Mouse (Mus musculus): Measurements from ENCODE around the gene Plcb1. TPM values are rescaled to one million over a fixed set of nuclear protein-coding genes. Genes with fewer than 3 reads are reported as not detected.

The Plcb1 gene
- polyA plus RNA-seq, 1 experiment from 2014 or later, result 11.7 TPM

- H3K4me3 ChIP-seq (ENCODE audit: low read depth, low read length), result no peak overlapping the region
- no peak overlapping the region for H3K27ac ChIP-seq (ENCODE audit: low read depth, low read length)
- H3K4me1 ChIP-seq (ENCODE audit: control insufficient read depth, insufficient read depth, low read length), result no peaks in the 10 kb centered on the region
- no peaks in the 10 kb centered on the region for H3K36me3 ChIP-seq (ENCODE audit: control insufficient read depth, insufficient read depth, low read length)
- ATAC-seq (ENCODE audit: insufficient read depth, low FRiP score, low TSS enrichment) (no peak), DNase-seq (ENCODE audit: low spot score) (no peak)
- WGBS, result 83% methylated on average over 3 of the region's 3 CpGs
- H3K9me3 ChIP-seq (ENCODE audit: control insufficient read depth, low read length), result no peaks in the 10 kb centered on the region
- H3K4me2 ChIP-seq (ENCODE audit: low read depth), result no peak overlapping the region
- H3K27me3 ChIP-seq (ENCODE audit: control insufficient read depth, insufficient read depth, low read length), result no peaks in the 10 kb centered on the region
- H3K9ac ChIP-seq (ENCODE audit: low read length), result no peak overlapping the region
Observed at GRCm38 (mm10) chr2:134846555-134846954, 60.7 kb downstream of the Plcb1 start.

DNA sequence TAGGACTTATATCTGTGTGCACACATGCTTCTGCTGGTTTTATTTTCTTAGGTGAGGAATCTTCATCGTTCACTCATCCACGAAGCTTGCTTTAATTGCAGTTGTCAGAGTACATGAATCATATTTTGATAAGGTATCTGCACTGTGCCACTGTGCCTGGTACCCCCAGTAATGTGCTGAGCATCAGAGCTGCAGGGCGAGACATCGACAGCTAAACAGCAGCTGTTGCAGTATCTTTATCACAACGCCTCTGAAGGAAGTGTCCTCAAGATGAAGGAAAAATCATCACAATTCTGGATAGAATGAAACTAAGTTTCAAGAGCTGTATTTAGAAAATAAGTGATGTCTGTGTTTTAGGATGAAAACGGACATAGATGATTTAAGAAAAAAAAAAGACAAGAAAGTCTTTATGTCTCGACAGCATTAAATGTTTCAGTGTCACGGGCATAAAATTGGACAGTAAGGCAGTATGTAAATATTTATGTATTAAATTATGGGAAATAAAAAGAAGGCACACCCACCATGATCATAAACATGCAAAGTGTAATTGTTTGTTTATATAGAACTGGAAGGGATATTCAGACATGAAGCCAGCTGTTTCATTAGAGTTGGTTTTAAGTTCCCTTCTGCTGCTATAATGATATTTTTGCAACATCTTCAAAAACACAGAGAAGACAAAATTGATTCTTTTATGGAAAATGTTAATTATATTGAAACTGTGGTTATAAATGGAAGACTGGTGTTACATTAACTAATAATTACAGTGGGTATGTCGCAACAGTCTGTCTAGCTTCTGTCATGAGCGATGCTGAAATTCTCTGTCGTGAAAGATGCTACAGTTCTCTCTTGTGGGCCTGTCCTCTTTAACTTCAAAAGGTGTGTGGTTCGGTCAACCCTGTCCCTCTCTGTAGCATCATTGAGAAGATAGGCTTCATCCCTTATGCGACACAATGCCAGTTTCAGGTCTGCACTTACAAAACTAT, 65.6 kb downstream of the Plcb1 start:
- no peak overlapping the region for H3K9ac ChIP-seq (ENCODE audit: low read length)
- H3K36me3 ChIP-seq (ENCODE audit: control insufficient read depth, insufficient read depth, low read length), result no peaks in the 10 kb centered on the region
- H3K4me3 ChIP-seq (ENCODE audit: low read depth, low read length), result no peak overlapping the region
- no peaks in the 10 kb centered on the region for H3K27me3 ChIP-seq (ENCODE audit: control insufficient read depth, insufficient read depth, low read length)
- H3K4me1 ChIP-seq (ENCODE audit: control insufficient read depth, insufficient read depth, low read length), result no peaks in the 10 kb centered on the region
- DNase-seq (ENCODE audit: low spot score), result no peak
- H3K9me3 ChIP-seq (ENCODE audit: control insufficient read depth, low read length), result no peaks in the 10 kb centered on the region
- ATAC-seq (ENCODE audit: insufficient read depth, low FRiP score, low TSS enrichment), result no peak
- H3K4me2 ChIP-seq (ENCODE audit: low read depth), result no peak overlapping the region
- no peak overlapping the region for H3K27ac ChIP-seq (ENCODE audit: low read depth, low read length)
- 87% methylated on average over 13 of the region's 13 CpGs for WGBS

GRCm38 (mm10) chr2:134856239-134856638, 70.4 kb downstream of the Plcb1 start:
- no peaks in the 10 kb centered on the region for H3K9me3 ChIP-seq (ENCODE audit: control insufficient read depth, low read length)
- H3K4me1 ChIP-seq (ENCODE audit: control insufficient read depth, insufficient read depth, low read length), result no peaks in the 10 kb centered on the region
- no peak overlapping the region for H3K4me2 ChIP-seq (ENCODE audit: low read depth)
- no peak for ATAC-seq (ENCODE audit: insufficient read depth, low FRiP score, low TSS enrichment)
- H3K36me3 ChIP-seq (ENCODE audit: control insufficient read depth, insufficient read depth, low read length), result no peaks in the 10 kb centered on the region
- DNase-seq (ENCODE audit: low spot score), result no peak
- no peak overlapping the region for H3K27ac ChIP-seq (ENCODE audit: low read depth, low read length)
- no peak overlapping the region for H3K4me3 ChIP-seq (ENCODE audit: low read depth, low read length)
- H3K9ac ChIP-seq (ENCODE audit: low read length), result no peak overlapping the region
- no peaks in the 10 kb centered on the region for H3K27me3 ChIP-seq (ENCODE audit: control insufficient read depth, insufficient read depth, low read length)

DNA sequence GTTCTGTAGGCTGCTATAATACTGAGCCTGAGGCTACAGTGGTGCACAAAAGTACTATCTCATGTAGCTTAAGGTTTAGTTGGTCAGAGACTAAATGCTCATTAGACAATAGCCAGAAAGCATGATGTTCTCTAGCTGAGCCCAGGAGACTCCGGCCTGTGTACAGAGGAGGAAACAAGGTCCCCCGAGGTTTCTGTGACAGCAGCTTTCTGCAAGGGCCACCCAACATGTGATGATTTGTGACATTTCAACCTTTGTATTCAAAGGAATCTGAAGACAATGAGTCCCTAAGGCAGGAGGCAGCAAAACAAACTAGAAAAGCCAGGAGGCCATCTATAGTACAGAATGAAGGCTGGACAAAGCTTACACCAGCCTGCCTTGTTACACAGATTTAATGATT, 70.8 kb downstream of the Plcb1 start:
- Histone ChIP-seq H3K4me1 (ENCODE audit: control insufficient read depth, insufficient read depth, low read length) (no peaks in the 10 kb centered on the region), H3K4me2 (ENCODE audit: low read depth) (no peak overlapping the region), H3K27me3 (ENCODE audit: control insufficient read depth, insufficient read depth, low read length) (no peaks in the 10 kb centered on the region), H3K9me3 (ENCODE audit: control insufficient read depth, low read length) (no peaks in the 10 kb centered on the region), H3K27ac (ENCODE audit: low read depth, low read length) (no peak overlapping the region), H3K9ac (ENCODE audit: low read length) (no peak overlapping the region), H3K4me3 (ENCODE audit: low read depth, low read length) (no peak overlapping the region), H3K36me3 (ENCODE audit: control insufficient read depth, insufficient read depth, low read length) (no peaks in the 10 kb centered on the region)
- ATAC-seq (ENCODE audit: insufficient read depth, low FRiP score, low TSS enrichment) (no peak), DNase-seq (ENCODE audit: low spot score) (no peak)
- WGBS, result 20% methylated on average over 2 of the region's 2 CpGs

- whole genome bisulfite sequencing, result 87% methylated on average over 7 of the region's 7 CpGs
- Histone ChIP-seq H3K4me3 (ENCODE audit: low read depth, low read length) (no peak overlapping the region), H3K4me2 (ENCODE audit: low read depth) (no peak overlapping the region), H3K4me1 (ENCODE audit: control insufficient read depth, insufficient read depth, low read length) (no peaks in the 10 kb centered on the region), H3K36me3 (ENCODE audit: control insufficient read depth, insufficient read depth, low read length) (no peaks in the 10 kb centered on the region), H3K27ac (ENCODE audit: low read depth, low read length) (no peak overlapping the region), H3K27me3 (ENCODE audit: control insufficient read depth, insufficient read depth, low read length) (no peaks in the 10 kb centered on the region), H3K9ac (ENCODE audit: low read length) (no peak overlapping the region), H3K9me3 (ENCODE audit: control insufficient read depth, low read length) (no peaks in the 10 kb centered on the region)
- DNase-seq (ENCODE audit: low spot score) (no peak), ATAC-seq (ENCODE audit: insufficient read depth, low FRiP score, low TSS enrichment) (no peak)
Observed at GRCm38 (mm10) chr2:134864985-134865645, 79.2 kb downstream of the Plcb1 start.

GRCm38 (mm10) chr2:134867381-134867780, 81.5 kb downstream of the Plcb1 start:
- H3K4me3 ChIP-seq (ENCODE audit: low read depth, low read length), result no peak overlapping the region
- no peaks in the 10 kb centered on the region for H3K27me3 ChIP-seq (ENCODE audit: control insufficient read depth, insufficient read depth, low read length)
- DNase-seq (ENCODE audit: low spot score) (no peak), ATAC-seq (ENCODE audit: insufficient read depth, low FRiP score, low TSS enrichment) (no peak)
- H3K36me3 ChIP-seq (ENCODE audit: control insufficient read depth, insufficient read depth, low read length), result no peaks in the 10 kb centered on the region
- H3K27ac ChIP-seq (ENCODE audit: low read depth, low read length), result no peak overlapping the region
- H3K4me1 ChIP-seq (ENCODE audit: control insufficient read depth, insufficient read depth, low read length), result no peaks in the 10 kb centered on the region
- WGBS, result 85% methylated on average over 6 of the region's 6 CpGs
- H3K9ac ChIP-seq (ENCODE audit: low read length), result no peak overlapping the region
- no peaks in the 10 kb centered on the region for H3K9me3 ChIP-seq (ENCODE audit: control insufficient read depth, low read length)
- no peak overlapping the region for H3K4me2 ChIP-seq (ENCODE audit: low read depth)

- Histone ChIP-seq H3K4me3 (ENCODE audit: low read depth, low read length) (no peak overlapping the region), H3K9me3 (ENCODE audit: control insufficient read depth, low read length) (no peaks in the 10 kb centered on the region), H3K36me3 (ENCODE audit: control insufficient read depth, insufficient read depth, low read length) (no peaks in the 10 kb centered on the region), H3K9ac (ENCODE audit: low read length) (no peak overlapping the region; the same call in 1 of the 2 replicates), H3K4me2 (ENCODE audit: low read depth) (no peak overlapping the region), H3K27ac (ENCODE audit: low read depth, low read length) (no peak overlapping the region), H3K27me3 (ENCODE audit: control insufficient read depth, insufficient read depth, low read length) (no peaks in the 10 kb centered on the region), H3K4me1 (ENCODE audit: control insufficient read depth, insufficient read depth, low read length) (no peaks in the 10 kb centered on the region)
- WGBS, result 75% methylated on average over 9 of the region's 9 CpGs
- ATAC-seq (ENCODE audit: insufficient read depth, low FRiP score, low TSS enrichment) (no peak), DNase-seq (ENCODE audit: low spot score) (no peak)
Observed at GRCm38 (mm10) chr2:134871692-134872489, 86.0 kb downstream of the Plcb1 start.

DNA sequence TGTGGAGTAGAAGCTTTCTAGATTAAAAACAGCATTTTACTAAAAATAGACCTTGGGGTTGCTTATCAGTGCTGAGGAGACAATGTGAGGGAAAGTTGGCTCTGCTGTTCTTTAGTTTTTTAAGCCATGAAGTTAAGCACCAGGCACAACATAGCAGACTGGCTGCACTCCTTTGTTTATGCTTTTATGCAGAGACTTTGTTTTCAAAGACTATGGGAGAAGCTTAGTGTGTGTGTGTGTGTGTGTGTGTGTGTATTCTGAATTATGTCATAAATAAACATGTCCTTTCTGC, 86.6 kb downstream of the Plcb1 start:
- DNase-seq (ENCODE audit: low spot score), result no peak
- H3K27ac ChIP-seq (ENCODE audit: low read depth, low read length), result no peak overlapping the region
- no peak overlapping the region for H3K4me3 ChIP-seq (ENCODE audit: low read depth, low read length)
- H3K9me3 ChIP-seq (ENCODE audit: control insufficient read depth, low read length), result no peaks in the 10 kb centered on the region
- H3K27me3 ChIP-seq (ENCODE audit: control insufficient read depth, insufficient read depth, low read length), result no peaks in the 10 kb centered on the region
- H3K4me2 ChIP-seq (ENCODE audit: low read depth), result no peak overlapping the region
- no peak overlapping the region; the same call in 1 of the 2 replicates for H3K9ac ChIP-seq (ENCODE audit: low read length)
- no peak for ATAC-seq (ENCODE audit: insufficient read depth, low FRiP score, low TSS enrichment)
- H3K4me1 ChIP-seq (ENCODE audit: control insufficient read depth, insufficient read depth, low read length), result no peaks in the 10 kb centered on the region
- no peaks in the 10 kb centered on the region for H3K36me3 ChIP-seq (ENCODE audit: control insufficient read depth, insufficient read depth, low read length)
